Mouse (Mus musculus) ES-E14 (cell line): ENCODE measurements around the gene Ptms.

Experiments
- CHD2 ChIP-seq: IDR thresholded peaks from 2 replicates; pipeline ENCODE4 v1.6.1; 2014; ENCODE audit warnings: mild to moderate bottlenecking, low read depth, low read length, inconsistent platforms
- HCFC1 ChIP-seq: IDR thresholded peaks from 2 replicates; pipeline ENCODE4 v1.6.1; 2012; ENCODE audit warnings: low read length, inconsistent platforms, borderline replicate concordance; ENCODE audit not compliant: insufficient read depth
- MAFK ChIP-seq: IDR thresholded peaks from 2 replicates; pipeline ENCODE4 v1.6.1; 2014; ENCODE audit warnings: mild to moderate bottlenecking, low read depth, low read length, inconsistent platforms; ENCODE audit not compliant: insufficient read depth
- ZC3H11A ChIP-seq: IDR thresholded peaks from 2 replicates; pipeline ENCODE4 v1.6.1; 2012; ENCODE audit warnings: low read depth, mild to moderate bottlenecking, inconsistent platforms, low read length, borderline replicate concordance

- TF ChIP-seq ZC3H11A: peak; percentile 61; the same call in 1 of the 2 replicates
- TF ChIP-seq CHD2: no peak
- TF ChIP-seq MAFK: no peak
- TF ChIP-seq HCFC1: peak; percentile 39; the same call in 1 of the 2 replicates
Observed at GRCm38 (mm10) chr6:124930754-124931524, 11.0 kb upstream of the Ptms start, which contains the start of gene Mlf2.
